In the genomic region with DNA sequence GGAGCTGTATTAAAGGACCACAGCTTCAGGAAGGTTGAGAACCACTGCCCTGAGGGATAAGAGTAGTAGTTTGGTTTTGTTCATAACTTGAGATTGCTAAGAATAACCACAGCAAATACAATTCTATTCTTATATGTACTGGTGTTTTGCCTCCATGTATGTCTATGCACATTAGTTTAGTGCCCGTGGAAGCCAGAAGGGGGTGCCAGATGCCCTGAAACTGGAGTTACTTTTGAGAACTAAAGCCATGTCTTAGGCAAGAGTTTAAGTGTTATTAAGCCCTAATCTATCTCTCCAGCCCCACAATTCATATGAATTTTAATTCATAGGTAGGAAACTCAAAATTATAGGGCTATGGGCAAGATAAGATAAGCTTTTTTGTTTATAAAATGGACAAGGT, we compare ENCODE assay signal across 8 mouse cellular contexts. TPM values are rescaled to one million over a fixed set of nuclear protein-coding genes. Genes with fewer than 3 reads are reported as not detected.
A peak's percentile ranks its signal among the peaks of the same experiment; 100 is the strongest.
DNase-seq lines count a peak whose midpoint lies in the region; ATAC-seq and TF ChIP-seq lines count a peak whose summit lies in the region.
"Had no signal": no experiment of that assay in that cellular context is flagged by ENCODE, and none has a peak within 500 bp of the region (broad histone marks: within the 10 kb centered on the region; RNA-seq: fewer than 3 reads in every experiment).

No protein-coding gene starts in this region.

- no peak overlapping the region for H3K27ac ChIP-seq in kidney, embryonic 15.5 days
- no peak overlapping the region for H3K27ac ChIP-seq in lung, postnatal 0 days (ENCODE audit: low read length)

- no peak overlapping the region for H3K4me2 ChIP-seq in kidney, embryonic 15.5 days
- H3K4me2 ChIP-seq in lung, postnatal 0 days (replicated peaks; ENCODE audit: low read depth, low read length): no peak overlapping the region

- 24% methylated on average over 1 of the region's 1 CpGs for WGBS in kidney, embryonic 15.5 days
- 7% methylated on average over 1 of the region's 1 CpGs for WGBS in lung, postnatal 0 days

- peaks cover 6% of the 10 kb centered on the region for H3K4me1 ChIP-seq in kidney, embryonic 15.5 days
- no peaks in the 10 kb centered on the region for H3K4me1 ChIP-seq in lung, postnatal 0 days (ENCODE audit: insufficient read depth, low read depth, low read length)

- no peaks in the 10 kb centered on the region for H3K27me3 ChIP-seq in kidney, embryonic 15.5 days
- H3K27me3 ChIP-seq in lung, postnatal 0 days (replicated peaks; ENCODE audit: insufficient read depth, low read length): no peaks in the 10 kb centered on the region

- peak; percentile 73 for DNase-seq in kidney, adult 18-20 months
- peak; percentile 86 for DNase-seq in NIH3T3 (ENCODE audit: low read depth)
- peak; percentile 77 for DNase-seq in embryo, embryonic 10 days (ENCODE audit: low spot score)
- DNase-seq in kidney, postnatal 14 days: peak; percentile 73
- peak; percentile 86 for DNase-seq in lung, postnatal 0 days (ENCODE audit: low spot score)
- peak; percentile 35 to 66 for DNase-seq in spleen, adult 18-20 months

- peak; percentile 85 for TF ChIP-seq CTCF in lung, postnatal 0 days (IDR thresholded peaks at IDR 0.05)

- peak; percentile 15; the same call in 1 of the 2 replicates for TF ChIP-seq EP300 in lung, postnatal 0 days (IDR thresholded peaks at IDR 0.05)

- H3K4me3 ChIP-seq in kidney, embryonic 15.5 days (replicated peaks): no peak overlapping the region
- H3K4me3 ChIP-seq in lung, postnatal 0 days (ENCODE audit: low read depth, low read length): no peak overlapping the region
- H3K4me3 ChIP-seq: myocyte had no signal

- no peaks in the 10 kb centered on the region for H3K9me3 ChIP-seq in kidney, embryonic 15.5 days (replicated peaks)
- H3K9me3 ChIP-seq in lung, postnatal 0 days (ENCODE audit: low read length): no peaks in the 10 kb centered on the region

- H3K36me3 ChIP-seq in kidney, embryonic 15.5 days: no peaks in the 10 kb centered on the region
- no peaks in the 10 kb centered on the region for H3K36me3 ChIP-seq in lung, postnatal 0 days (ENCODE audit: insufficient read depth, low read length)

- H3K9ac ChIP-seq in kidney, embryonic 15.5 days: no peak overlapping the region
- no peak overlapping the region for H3K9ac ChIP-seq in lung, postnatal 0 days (replicated peaks; ENCODE audit: low read depth)

- ATAC-seq in kidney, embryonic 15.5 days (replicated peaks; ENCODE audit: low FRiP score): no peak
- ATAC-seq in lung, postnatal 0 days: no peak

RNA-seq across cellular contexts. Expression of a gene that starts 5.3 kb away (rescaled TPM):
- 0.35 and 0.71 TPM in 2 replicates for polyA plus RNA-seq in kidney, embryonic 15.5 days (2015; fragmentation: Nextera tagmentation; extraction: Ambion mirVana)
- 0.11 and 0.18 TPM in 2 replicates for polyA plus RNA-seq in lung, postnatal 0 days (2015; fragmentation: Nextera tagmentation; extraction: Ambion mirVana)

RNA-seq across cellular contexts. Expression of a gene that starts 5.4 kb away (rescaled TPM):
- polyA plus RNA-seq in kidney, embryonic 15.5 days (2015; fragmentation: Nextera tagmentation; extraction: Ambion mirVana): 59.7 and 60.3 TPM in 2 replicates
- polyA plus RNA-seq in lung, postnatal 0 days (2015; fragmentation: Nextera tagmentation; extraction: Ambion mirVana): 113 and 129 TPM in 2 replicates
